Mouse (Mus musculus) splenic B cell, adult 2 months (primary cell): ENCODE data around the gene Col12a1.
A peak's percentile ranks its signal among the peaks of the same experiment; 100 is the strongest.
"Not testable (repeated sequence)": the region's sequence is repeated elsewhere in the genome, so short reads cannot be mapped to it uniquely, and the experiment has no call there.

ENCODE experiments used
- DNase-seq: peaks from one replicate; pipeline ENCODE4 v3.0.0-alpha.2; 2011; ENCODE audit warnings: low read depth, low spot score
- H3K27me3 ChIP-seq: 2 replicates; pipeline ENCODE4 v1.6.1; 2012; ENCODE audit warnings: mild to moderate bottlenecking, low read length, moderate library complexity, mixed read lengths; ENCODE audit not compliant: control insufficient read depth, poor library complexity, insufficient read depth, severe bottlenecking
- H3K36me3 ChIP-seq: 2 replicates; pipeline ENCODE4 v1.6.1; 2012; ENCODE audit warnings: mild to moderate bottlenecking, low read length, moderate library complexity, mixed read lengths; ENCODE audit not compliant: control insufficient read depth, poor library complexity, insufficient read depth, severe bottlenecking

The Col12a1 gene

GRCm38 (mm10) chr9:79719451-79719850 is 820 bp upstream of the Col12a1 start:
- H3K36me3 ChIP-seq, result no peaks in the 10 kb centered on the region
- peak; percentile 5 for DNase-seq
- peaks cover 2% of the 10 kb centered on the region; the same call in 1 of the 2 replicates for H3K27me3 ChIP-seq

- DNase-seq, result peak; percentile 3
- Histone ChIP-seq H3K27me3 (peaks cover 2% of the 10 kb centered on the region; the same call in 1 of the 2 replicates), H3K36me3 (no peaks in the 10 kb centered on the region)
These were observed 675 bp downstream of the Col12a1 start for GRCm38 (mm10) chr9:79717836-79718475.

GRCm38 (mm10) chr9:79716909-79717835 is 1.5 kb downstream of the Col12a1 start:
- no peaks in the 10 kb centered on the region for H3K36me3 ChIP-seq
- peak; percentile 72 for DNase-seq
- peaks cover 2% of the 10 kb centered on the region; the same call in 1 of the 2 replicates for H3K27me3 ChIP-seq

DNA sequence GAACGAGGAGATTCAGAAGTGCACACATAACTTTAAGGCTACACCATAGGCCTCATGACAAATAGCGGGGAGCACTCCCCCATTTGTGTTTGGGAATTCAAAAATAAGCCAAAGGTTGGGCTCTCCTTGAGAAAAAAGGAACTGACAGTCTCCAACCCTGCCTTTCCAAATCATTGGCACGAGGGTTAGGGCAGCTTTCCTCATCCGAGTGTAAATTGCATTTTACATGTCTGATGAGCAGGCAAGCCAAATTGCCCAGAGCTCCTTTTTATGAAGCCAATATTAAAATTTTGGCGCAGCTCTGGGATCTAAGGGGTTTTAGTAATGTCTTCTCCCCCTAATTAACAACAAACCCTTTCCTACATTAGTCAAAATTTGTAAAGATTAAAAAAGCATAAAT is 2.1 kb downstream of the Col12a1 start:
- H3K27me3 ChIP-seq, result peaks cover 2% of the 10 kb centered on the region; the same call in 1 of the 2 replicates
- no peak for DNase-seq
- no peaks in the 10 kb centered on the region for H3K36me3 ChIP-seq

DNA sequence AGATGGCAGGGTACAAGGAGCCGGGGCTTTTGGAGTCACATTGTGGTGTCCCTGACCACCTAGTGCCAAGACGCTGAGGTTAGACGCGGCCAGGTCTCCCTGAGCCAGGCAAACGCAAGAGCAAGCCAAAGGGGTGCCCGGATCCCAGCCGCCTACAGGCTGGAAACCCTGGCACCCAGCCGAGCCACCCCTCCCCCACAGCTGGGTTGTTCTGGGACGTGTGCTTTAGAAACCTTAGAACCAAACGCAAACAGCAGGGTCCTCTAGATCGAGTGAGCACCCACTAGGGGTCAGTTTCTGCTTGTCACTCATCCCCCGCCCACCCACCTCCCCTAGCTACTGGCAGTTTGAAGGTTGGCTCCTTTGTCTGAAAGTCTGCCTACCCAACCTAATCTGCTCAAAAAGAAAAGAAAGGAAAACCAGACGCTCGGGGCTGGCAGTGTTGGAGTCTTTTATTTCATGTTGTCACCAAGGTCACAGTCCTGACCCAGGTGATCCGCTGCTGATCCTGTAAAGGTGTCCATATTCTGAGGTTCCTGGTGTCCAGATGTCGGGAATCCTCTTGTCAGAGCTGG is 4.1 kb downstream of the Col12a1 start:
- Histone ChIP-seq H3K27me3 (peaks cover 2% of the 10 kb centered on the region; the same call in 1 of the 2 replicates), H3K36me3 (no peaks in the 10 kb centered on the region)
- DNase-seq, result no peak

GRCm38 (mm10) chr9:79689771-79690535 is 28.7 kb downstream of the Col12a1 start:
- DNase-seq, result no peak
- no peaks in the 10 kb centered on the region for H3K27me3 ChIP-seq
- H3K36me3 ChIP-seq, result no peaks in the 10 kb centered on the region

- no peak for DNase-seq
- Histone ChIP-seq H3K36me3 (no peaks in the 10 kb centered on the region), H3K27me3 (no peaks in the 10 kb centered on the region)
These were observed 29.3 kb downstream of the Col12a1 start for GRCm38 (mm10) chr9:79689342-79689741.

GRCm38 (mm10) chr9:79687227-79687626 is 31.4 kb downstream of the Col12a1 start:
- Histone ChIP-seq H3K36me3 (no peaks in the 10 kb centered on the region), H3K27me3 (no peaks in the 10 kb centered on the region)
- DNase-seq, result no peak

DNA sequence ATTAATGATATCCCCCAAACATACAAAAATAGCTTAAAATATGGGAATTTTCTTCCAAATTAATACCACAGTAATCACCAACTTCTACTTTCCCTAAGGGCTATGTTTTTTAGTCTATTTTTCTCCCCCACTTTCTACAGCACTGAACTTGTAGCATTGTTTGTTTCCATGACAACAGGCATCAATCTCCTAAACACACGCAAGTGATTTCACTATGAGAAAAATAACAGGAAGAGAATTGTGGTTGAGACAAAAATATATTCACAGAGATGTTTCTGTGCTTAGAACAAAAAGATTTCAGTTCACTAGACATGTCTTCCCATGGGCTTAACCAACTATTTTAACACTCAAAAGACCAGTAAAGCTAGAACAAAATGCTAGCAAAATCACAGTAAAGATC is 32.6 kb downstream of the Col12a1 start:
- no peak for DNase-seq
- Histone ChIP-seq H3K36me3 (no peaks in the 10 kb centered on the region), H3K27me3 (no peaks in the 10 kb centered on the region)

DNA sequence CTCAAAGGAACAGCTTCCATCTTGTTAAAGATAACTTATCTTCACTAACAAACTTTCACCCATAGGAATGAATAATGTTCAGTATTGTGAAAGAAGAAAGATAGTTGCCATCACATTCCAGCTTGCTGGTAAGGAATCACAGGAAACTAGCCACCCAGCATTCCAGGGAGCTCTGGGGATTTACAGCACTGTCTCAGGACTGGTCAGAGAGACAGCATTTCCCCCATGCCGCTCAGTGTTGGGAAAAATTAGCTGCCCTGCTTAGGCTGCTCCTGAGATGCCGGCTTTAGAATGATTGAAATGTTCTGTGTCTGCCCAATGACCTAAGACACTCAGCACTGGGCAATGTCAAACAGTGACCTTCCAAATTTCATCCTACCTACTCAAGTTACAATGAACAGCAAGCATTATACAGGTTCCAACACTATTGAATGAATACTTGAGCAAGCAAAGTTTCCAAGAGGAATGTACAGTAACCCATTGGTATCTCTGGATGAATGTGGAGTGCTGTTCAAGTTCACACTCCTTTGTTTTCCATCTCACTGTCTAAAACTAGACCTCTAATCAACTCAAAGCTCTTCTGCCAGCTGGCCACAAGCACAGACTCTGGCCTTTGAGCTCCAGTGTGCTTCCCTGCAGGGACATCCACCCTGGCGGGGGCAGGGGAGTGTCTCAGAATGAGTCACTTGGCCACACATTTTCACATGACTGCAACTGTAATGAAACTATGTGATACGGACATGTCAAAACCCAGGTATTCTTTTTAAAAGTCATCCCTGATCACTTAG is 38.0 kb downstream of the Col12a1 start:
- no peaks in the 10 kb centered on the region for H3K36me3 ChIP-seq
- no peak for DNase-seq
- H3K27me3 ChIP-seq, result no peaks in the 10 kb centered on the region

- not testable (repeated sequence) for DNase-seq, H3K27me3 ChIP-seq, H3K36me3 ChIP-seq
These were observed 49.8 kb downstream of the Col12a1 start for GRCm38 (mm10) chr9:79668806-79669205.

DNA sequence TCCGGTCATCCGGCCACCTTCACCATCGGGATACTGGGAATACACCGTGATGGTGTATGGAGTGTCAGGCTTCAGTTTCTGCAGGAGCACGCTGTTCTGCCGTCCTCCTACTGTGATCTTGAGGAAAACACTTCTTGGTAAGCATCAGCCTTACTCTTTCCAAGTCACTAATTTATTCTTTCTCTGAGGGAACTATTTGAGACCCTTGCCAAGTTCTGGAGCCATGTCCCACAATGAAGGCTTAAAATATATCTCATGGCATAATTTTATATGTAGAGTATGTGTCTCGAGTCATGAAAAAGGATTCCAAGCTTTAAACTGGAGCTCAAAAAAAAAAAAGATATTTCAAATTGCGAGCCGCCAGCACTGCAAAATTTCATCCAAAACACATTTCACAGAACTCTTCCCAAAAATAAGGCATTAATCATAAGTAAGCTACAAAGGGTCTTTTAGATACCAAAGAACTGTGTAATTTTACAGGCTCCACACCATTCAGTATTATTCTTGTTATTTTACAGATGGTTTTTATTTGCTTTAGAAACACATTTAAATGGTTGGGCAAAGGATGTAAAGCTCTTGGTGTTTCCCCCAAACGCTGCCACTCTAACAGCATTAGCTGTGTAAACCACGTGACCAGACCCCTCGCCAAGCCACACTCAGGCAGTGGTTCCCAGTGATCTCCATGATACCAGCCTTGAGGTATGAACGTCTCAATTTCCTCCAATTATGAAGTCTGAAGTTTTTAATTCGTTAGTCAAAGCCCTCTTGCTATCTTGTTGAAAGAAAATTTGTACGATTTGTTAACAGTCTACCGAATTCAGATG is 65.1 kb downstream of the Col12a1 start:
- no peak for DNase-seq
- H3K36me3 ChIP-seq, result no peaks in the 10 kb centered on the region
- no peaks in the 10 kb centered on the region for H3K27me3 ChIP-seq

- Histone ChIP-seq H3K36me3 (no peaks in the 10 kb centered on the region), H3K27me3 (no peaks in the 10 kb centered on the region)
- DNase-seq, result no peak
These were observed 70.0 kb downstream of the Col12a1 start for GRCm38 (mm10) chr9:79648587-79648986.
